In genomic region chr11:51431968-51432367, GRCm38 (mm10) we compare ENCODE assay signal across 16 mouse cellular contexts.
DNase-seq lines count a peak whose midpoint lies in the region; ATAC-seq lines count a peak whose summit lies in the region.
"Had no signal": no experiment of that assay in that cellular context is flagged by ENCODE, and none has a peak within 500 bp of the region (broad histone marks: within the 10 kb centered on the region; RNA-seq: fewer than 3 reads in every experiment).

No protein-coding gene starts in this region.

- DNase-seq in gastrocnemius, postnatal 25 days = peak; percentile 33
- DNase-seq in gastrocnemius, postnatal 10 days = no peak
- no peak for DNase-seq in lung, postnatal 14 days
- DNase-seq in heart, embryonic 10.5 days (ENCODE audit: low spot score) = no peak
- DNase-seq in hindbrain, embryonic 10.5 days (ENCODE audit: low spot score) = no peak
- DNase-seq: B cell, adult 2 months; cerebellum, adult 8-10 months; heart, postnatal 14 days; thymus, postnatal 14 days had no signal

- no peak overlapping the region for H3K27ac ChIP-seq in lung, embryonic 16.5 days (ENCODE audit: low read length)
- peak overlapping the region; percentile 0; the same call in 1 of the 2 replicates for H3K27ac ChIP-seq in limb, embryonic 15.5 days
- H3K27ac ChIP-seq in heart, embryonic 10.5 days = no peak overlapping the region
- H3K27ac ChIP-seq in hindbrain, embryonic 10.5 days = no peak overlapping the region
- H3K27ac ChIP-seq: forebrain, embryonic 15.5 days; hindbrain, postnatal 0 days; liver, embryonic 14.5 days; neural tube, embryonic 13.5 days had no signal

- peaks cover 18% of the 10 kb centered on the region for H3K4me1 ChIP-seq in lung, embryonic 16.5 days (replicated peaks; ENCODE audit: control insufficient read depth, insufficient read depth, low read length)
- H3K4me1 ChIP-seq in limb, embryonic 15.5 days = peaks cover 27% of the 10 kb centered on the region
- peaks cover 3% of the 10 kb centered on the region; the same call in 1 of the 2 replicates for H3K4me1 ChIP-seq in heart, embryonic 10.5 days
- peaks cover 21% of the 10 kb centered on the region for H3K4me1 ChIP-seq in hindbrain, embryonic 10.5 days (replicated peaks)
- H3K4me1 ChIP-seq: megakaryocyte, embryonic 14.5 days; neural tube, embryonic 13.5 days had no signal

- H3K4me3 ChIP-seq in lung, embryonic 16.5 days (ENCODE audit: low read length) = peak overlapping the region; percentile 13; the same call in 1 of the 2 replicates
- H3K4me3 ChIP-seq in limb, embryonic 15.5 days = no peak overlapping the region
- H3K4me3 ChIP-seq in heart, embryonic 10.5 days = no peak overlapping the region
- H3K4me3 ChIP-seq in hindbrain, embryonic 10.5 days = no peak overlapping the region
- H3K4me3 ChIP-seq: forebrain, embryonic 15.5 days; megakaryocyte, embryonic 14.5 days; neural tube, embryonic 13.5 days had no signal

- H3K4me2 ChIP-seq in lung, embryonic 16.5 days (ENCODE audit: low read depth, low read length) = peak overlapping the region; percentile 40
- H3K4me2 ChIP-seq in limb, embryonic 15.5 days = no peak overlapping the region
- H3K4me2 ChIP-seq: forebrain, embryonic 15.5 days; neural tube, embryonic 13.5 days had no signal

- 46% methylated on average over 8 of the region's 8 CpGs for WGBS in lung, embryonic 16.5 days
- WGBS in limb, embryonic 15.5 days = 52% methylated on average over 8 of the region's 8 CpGs
- 80% methylated on average over 8 of the region's 8 CpGs for WGBS in heart, embryonic 10.5 days
- WGBS in hindbrain, embryonic 10.5 days = 78% methylated on average over 8 of the region's 8 CpGs

- peaks cover 3% of the 10 kb centered on the region; the same call in 1 of the 2 replicates for H3K36me3 ChIP-seq in lung, embryonic 16.5 days (ENCODE audit: control insufficient read depth, insufficient read depth, low read length)
- H3K36me3 ChIP-seq in limb, embryonic 15.5 days = no peaks in the 10 kb centered on the region
- peaks cover 8% of the 10 kb centered on the region; the same call in 1 of the 2 replicates for H3K36me3 ChIP-seq in heart, embryonic 10.5 days
- H3K36me3 ChIP-seq in hindbrain, embryonic 10.5 days = peaks cover 6% of the 10 kb centered on the region
- H3K36me3 ChIP-seq: forebrain, embryonic 15.5 days; neural tube, embryonic 13.5 days had no signal

- H3K27me3 ChIP-seq in lung, embryonic 16.5 days (ENCODE audit: control insufficient read depth, insufficient read depth, low read depth, low read length) = no peaks in the 10 kb centered on the region
- H3K27me3 ChIP-seq in limb, embryonic 15.5 days = peaks cover 4% of the 10 kb centered on the region; the same call in 1 of the 2 replicates
- H3K27me3 ChIP-seq in heart, embryonic 10.5 days (ENCODE audit: insufficient read depth, poor library complexity, severe bottlenecking) = peaks cover 19% of the 10 kb centered on the region; the same call in 1 of the 2 replicates
- H3K27me3 ChIP-seq in hindbrain, embryonic 10.5 days (ENCODE audit: insufficient read depth, poor library complexity, severe bottlenecking) = no peaks in the 10 kb centered on the region
- H3K27me3 ChIP-seq: forebrain, embryonic 15.5 days; neural tube, embryonic 13.5 days had no signal

- peaks cover 5% of the 10 kb centered on the region for H3K9me3 ChIP-seq in lung, embryonic 16.5 days (ENCODE audit: control insufficient read depth, low read length)
- H3K9me3 ChIP-seq in limb, embryonic 15.5 days = 0 out of 2 replicates have a peak, but pooled peaks cover 4% of the 10 kb centered on the region
- H3K9me3 ChIP-seq in heart, embryonic 10.5 days = peaks cover 7% of the 10 kb centered on the region
- H3K9me3 ChIP-seq in hindbrain, embryonic 10.5 days = peaks cover 10% of the 10 kb centered on the region
- H3K9me3 ChIP-seq: forebrain, embryonic 15.5 days had no signal

- no peak; the same call in 1 of the 2 replicates for ATAC-seq in lung, embryonic 16.5 days (ENCODE audit: low read depth)
- ATAC-seq in limb, embryonic 15.5 days (ENCODE audit: insufficient number of reproducible peaks, low FRiP score, low TSS enrichment, low read depth) = no peak
- ATAC-seq: forebrain, embryonic 15.5 days; hindbrain, postnatal 0 days had no signal

- no peak overlapping the region; the same call in 1 of the 2 replicates for H3K9ac ChIP-seq in lung, embryonic 16.5 days (ENCODE audit: low read length)
- H3K9ac ChIP-seq in limb, embryonic 15.5 days = no peak overlapping the region
- H3K9ac ChIP-seq: forebrain, embryonic 15.5 days; liver, embryonic 14.5 days; neural tube, embryonic 13.5 days had no signal
